Mouse (Mus musculus) E14TG2a.4 (cell line): ENCODE measurements around the gene Raver2.

Experiments used
- CTCF ChIP-seq: conservative IDR thresholded peaks from 2 replicates; pipeline ENCODE4 v1.5.1; 2014; ENCODE audit warnings: low read length
- NANOG ChIP-seq: IDR thresholded peaks from 2 replicates; pipeline ENCODE4 v1.6.1; 2014; ENCODE audit warnings: borderline replicate concordance, low read length, mixed read lengths

DNA sequence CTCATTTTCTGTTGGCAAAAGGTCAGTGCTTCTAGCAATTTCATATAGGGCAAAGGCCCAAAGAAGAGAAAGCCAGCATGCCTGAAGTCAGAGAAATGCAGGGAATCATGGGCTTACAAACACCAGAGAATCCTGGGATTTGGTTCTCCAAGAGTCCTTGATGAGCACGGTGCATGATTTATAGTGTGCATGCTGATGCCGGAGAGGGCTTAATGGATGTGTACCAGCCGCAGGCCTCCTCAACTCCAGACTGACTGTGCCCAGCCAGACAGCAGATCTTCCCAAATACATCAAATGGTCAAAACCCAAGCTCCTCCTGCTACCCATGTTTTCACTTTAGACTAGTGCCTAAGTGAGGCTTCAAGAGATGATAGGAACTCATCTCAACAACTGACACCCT, 109.0 kb downstream of the Raver2 start:
- TF ChIP-seq CTCF (no peak), NANOG (no peak)
